Mouse (Mus musculus): ENCODE data around the gene Hmgcl.
A peak's percentile ranks its signal among the peaks of the same experiment; 100 is the strongest.

The Hmgcl gene

DNA sequence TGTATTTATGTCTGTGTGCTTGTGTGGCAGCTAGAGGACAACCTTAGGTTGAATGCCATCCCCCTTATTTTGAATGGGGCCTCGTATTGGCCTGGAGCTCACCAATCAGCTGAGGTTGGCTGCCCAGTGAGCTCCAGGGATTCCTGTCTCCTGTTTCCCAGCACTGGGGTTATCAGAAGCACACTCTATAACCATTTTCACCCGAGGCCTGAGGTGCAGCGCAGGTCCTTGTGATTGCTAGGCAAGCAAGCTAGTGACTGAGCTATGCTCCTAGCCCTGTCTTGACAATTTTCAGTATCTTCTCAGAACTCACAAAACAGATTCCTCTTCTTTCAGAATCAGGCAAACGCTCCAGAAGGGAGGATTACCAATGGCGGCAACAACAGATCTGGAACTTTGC, 38.3 kb downstream of the Hmgcl start:
- no peak for DNase-seq (ENCODE audit: low read depth in 1 of 2, low spot score in 2 of 2)

DNA sequence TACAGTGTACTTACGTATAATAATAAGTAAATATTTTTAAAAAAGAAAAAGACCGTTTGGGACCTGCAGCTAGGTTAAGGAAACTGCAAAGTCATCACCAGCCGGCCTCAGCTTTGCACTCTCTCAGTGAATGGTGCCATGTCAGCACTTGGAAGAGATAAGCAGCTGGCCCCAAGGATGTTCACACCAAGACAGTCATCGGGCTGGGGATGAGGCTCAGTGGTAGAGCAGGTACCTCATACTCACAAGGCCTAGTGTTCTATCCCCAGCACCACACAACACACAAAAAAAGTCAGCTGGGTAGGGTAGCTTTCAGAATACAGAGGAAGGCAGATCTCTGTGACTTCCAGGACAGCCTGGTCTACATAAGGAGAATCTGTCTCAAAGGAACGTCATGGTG, 38.9 kb downstream of the Hmgcl start:
- DNase-seq (ENCODE audit: low read depth in 1 of 2, low spot score in 2 of 2): no peak

DNA sequence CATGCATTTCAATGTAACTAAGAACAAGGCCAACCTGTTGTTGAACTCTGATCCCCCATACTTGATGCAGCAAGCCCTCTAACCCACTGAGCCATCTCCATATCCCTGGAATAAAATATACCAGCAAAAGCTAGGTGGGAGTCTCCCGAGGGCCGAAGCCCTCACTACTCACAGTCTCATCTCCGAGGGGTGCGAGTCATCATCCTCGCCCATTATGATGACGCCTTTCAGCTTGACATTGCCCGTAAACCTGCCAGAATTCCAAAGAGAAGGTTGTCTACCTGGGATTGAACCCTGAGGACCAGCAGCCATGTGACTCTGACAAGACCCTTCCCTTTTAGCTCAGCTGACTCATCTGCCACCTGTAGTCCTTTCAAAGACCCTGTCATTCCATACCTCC, 39.5 kb downstream of the Hmgcl start:
- no peak for DNase-seq (ENCODE audit: low read depth in 1 of 2, low spot score in 2 of 2)

DNA sequence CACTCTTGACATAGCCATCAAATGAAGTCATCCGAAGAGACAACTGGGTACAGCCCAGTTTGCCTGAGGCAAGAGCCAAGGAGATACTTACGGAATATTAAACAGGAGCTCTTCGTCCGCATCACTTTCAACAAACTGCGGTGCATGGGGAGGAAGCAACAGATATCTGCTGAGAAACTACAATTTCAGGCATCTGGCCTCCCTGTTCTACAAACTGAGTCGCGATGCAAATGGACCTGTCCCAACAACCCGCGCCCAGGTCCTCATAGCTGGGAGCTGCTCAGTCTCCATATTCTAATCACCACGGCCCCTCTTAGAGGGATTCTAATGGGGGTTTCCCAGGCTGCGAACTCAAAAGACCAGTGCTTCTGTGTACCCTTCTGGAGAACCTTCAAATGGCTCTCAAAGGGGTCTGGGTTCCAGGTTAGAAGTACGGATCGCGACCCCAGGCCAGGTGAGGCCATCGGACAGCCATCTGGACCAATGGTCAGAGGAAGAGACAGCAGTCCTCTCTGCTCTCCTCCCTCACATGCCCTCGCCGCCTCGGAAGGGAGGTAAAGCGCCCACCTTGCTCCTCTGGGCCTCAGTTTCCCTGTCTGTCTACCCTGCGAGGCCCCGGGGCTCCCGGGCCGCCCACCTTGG, 40.2 kb downstream of the Hmgcl start:
- no peak for DNase-seq (ENCODE audit: low read depth in 1 of 2, low spot score in 2 of 2)

DNA sequence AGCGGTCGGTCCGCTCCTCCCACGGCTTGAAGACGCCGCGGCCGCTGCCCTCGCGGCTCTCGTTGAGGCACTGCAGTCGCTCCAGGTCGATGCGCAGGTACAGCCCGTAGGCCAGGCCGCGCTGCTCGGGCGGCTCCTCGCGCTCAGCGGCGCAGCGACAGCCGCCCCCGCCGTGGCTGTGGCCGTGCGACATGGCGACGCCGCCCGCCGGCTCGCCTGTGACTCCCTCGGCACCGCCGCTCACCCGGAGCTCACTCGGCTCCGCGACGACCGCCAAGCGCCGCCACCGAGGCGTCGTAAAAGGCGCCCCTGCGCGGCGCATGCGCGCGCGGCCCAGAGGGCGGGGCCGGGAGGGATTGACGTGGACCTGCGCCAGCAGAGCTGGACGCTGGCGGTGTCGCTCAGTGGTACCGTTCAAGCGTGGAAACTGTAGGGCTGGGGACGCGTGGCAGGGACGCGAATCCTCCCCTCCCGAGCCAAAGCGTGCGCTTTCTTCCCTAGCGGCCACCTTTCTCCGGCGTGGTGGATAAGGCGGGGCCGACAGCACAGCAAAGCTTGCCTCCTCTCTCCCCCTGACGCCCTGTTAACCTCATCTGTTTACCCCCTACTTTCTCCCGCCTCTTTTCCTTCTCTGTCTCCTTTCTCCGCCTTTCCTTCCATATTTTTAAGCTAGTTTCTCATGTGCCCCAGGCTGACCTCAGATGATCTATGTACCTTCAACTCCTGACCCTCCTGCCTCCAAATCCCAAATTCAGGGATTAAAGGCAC, 40.9 kb downstream of the Hmgcl start, which contains the start of gene Pithd1:
Gene Pithd1 (minus strand): TSS at position 322 of the 768 bp plus-strand sequence.
- DNase-seq (ENCODE audit: low read depth in 1 of 2, low spot score in 2 of 2): peak; percentile 77 to 90

DNA sequence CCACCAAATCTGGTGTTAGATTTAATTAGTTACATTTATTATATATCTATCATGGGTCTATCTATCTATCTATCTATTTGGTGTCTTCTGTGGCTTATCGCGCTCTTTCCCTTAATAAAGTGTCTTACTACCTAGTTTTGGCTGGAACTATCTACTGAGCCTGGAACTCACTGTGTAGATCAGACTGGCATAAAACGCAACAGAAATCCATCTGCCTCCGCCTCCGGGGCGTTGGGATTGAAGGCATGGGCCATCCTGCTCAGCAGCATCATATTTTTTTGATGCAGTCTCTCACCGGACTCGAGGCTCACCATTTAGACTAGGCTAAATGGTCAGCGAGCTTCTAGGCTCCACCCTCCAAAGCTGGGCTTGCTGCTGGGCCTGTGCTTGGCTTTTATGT, 41.5 kb downstream of the Hmgcl start:
- DNase-seq (ENCODE audit: low read depth in 1 of 2, low spot score in 2 of 2): no peak

DNA sequence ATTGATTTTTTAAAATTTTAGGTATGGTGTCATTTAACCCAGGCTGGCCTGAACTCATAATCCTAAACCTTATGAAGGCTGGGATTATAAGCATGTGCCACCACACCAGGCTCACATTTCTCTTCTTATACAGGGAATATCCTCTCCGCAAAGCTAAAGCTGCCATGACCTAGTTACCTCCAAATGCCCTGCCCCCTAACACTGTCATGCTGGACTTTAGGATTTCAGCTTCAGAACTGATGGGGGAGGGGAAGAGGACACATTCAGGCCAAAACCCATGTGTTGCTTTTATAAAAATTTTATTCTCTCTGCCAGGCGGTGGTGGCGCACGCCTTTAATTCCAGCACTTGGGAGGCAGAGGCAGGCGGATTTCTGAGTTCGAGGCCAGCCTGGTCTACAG, 47.7 kb downstream of the Hmgcl start:
- no peak for DNase-seq (ENCODE audit: low read depth in 1 of 2, low spot score in 2 of 2)

DNA sequence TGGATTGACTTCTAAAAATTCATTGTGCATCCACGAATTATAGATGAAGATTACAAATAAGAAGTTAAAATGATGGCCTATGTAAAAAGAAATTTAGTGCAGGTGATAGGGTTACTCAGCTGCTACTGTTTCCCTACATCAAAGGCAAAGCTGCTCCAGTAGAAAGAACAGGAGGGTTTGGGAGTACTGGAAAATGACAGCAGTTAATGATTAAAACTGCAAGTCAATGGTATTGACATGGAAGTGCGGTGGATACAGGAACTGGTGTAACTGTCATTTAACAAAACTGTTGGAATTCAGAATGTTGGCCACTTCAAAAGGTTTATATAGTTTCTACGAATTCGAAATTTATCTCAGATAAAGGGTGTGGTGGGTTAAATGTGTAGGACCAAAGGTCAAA, 48.9 kb downstream of the Hmgcl start:
- DNase-seq (ENCODE audit: low read depth in 1 of 2, low spot score in 2 of 2): no peak

DNA sequence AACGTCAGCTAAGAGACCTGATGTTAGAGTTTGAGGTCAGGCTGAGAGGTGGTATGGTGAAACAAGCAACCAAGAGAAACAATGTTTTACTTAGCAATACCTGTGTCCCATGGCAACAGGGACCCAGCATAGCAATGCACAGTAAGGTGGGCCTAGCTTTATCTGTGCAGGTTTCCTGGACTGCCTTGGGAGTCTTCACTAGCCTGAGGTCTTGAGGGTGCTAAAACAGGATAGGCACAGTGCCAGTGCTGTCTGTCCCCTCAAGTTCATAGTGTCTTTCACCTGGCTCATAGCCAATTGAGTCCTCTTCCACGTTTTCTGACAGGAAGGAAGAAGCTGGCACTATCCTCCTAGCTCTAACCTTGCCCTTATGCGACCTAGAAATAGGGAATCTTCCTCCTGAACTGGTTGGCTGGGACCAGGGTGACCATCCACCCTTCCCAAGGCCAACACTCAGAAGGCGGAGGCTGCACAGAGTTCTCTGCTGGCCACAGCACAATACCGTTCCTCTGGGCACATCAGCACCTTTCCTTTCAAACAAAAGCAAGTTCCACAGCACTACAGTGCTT, 57.9 kb downstream of the Hmgcl start:
- DNase-seq (ENCODE audit: low read depth in 1 of 2, low spot score in 2 of 2): no peak

DNA sequence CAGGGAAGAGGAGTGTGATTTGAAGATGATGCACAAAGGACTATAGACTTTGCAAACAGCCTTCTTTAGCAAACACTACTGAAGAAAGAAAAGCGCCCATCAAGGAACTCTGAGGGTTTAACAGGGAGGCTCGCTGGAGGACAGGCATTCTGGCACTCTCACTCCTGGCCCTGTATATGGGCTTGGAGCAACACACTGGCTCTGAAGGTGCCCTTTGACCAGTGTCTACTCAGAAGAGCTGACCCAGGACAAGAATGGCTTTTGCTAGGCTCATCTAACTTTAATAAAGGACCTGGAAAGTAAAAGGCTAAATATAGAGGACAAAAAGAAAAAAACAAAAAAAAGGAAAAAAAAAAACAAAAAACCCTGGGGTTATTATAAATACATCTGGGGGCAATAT, 58.7 kb downstream of the Hmgcl start:
- no peak for DNase-seq (ENCODE audit: low read depth in 1 of 2, low spot score in 2 of 2)

DNA sequence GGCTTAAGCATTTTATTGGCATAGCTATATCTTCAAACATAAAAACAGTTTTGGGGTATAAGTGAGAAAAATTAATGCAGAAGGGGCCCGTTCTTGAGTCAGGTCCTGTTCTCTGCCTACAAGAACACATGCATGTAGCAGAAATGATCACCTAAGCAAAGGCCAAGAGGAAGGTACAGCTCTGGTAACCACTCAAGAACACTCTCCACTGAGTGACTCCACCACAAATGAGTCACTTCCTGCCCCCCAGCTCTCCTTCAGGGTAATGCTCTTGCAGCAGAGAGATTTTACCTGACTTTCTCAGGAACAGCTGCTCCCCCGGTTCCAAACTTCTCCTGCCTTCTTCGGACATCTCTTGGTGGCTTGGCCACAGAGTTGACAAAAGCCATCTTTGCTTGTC, 60.6 kb downstream of the Hmgcl start:
- no peak for DNase-seq (ENCODE audit: low read depth in 1 of 2, low spot score in 2 of 2)

DNA sequence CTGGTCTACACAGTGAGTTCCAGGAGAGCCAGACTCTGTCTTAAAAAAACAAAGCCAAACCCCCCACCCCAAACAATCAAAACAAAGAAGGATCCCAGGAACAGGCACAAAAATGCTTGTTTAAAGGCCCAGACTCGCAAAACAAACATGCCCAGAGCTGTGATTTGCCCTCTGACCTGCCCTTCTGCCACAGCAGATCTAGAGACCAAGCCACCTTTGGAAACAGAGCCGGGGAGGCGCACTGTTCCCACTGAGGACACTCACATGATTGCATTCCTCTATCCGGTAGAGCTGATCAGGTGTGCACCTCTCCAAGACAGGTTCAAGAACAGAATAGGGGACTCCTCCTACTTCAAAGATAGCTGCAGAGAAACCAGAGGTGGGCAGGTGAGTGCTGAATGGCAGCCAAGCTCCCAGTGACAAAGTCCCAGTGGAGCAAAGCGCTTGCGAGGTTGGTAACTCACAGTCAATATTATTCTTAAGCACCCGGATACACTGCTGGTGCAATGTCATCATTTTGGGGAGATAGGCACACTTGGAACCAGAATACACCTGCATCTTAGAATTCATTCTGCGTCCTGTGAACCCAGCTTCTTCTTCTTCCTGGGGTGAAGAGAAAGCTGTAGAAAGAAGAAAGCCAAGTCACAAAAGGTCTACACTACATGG, 62.7 kb downstream of the Hmgcl start:
- no peak for DNase-seq (ENCODE audit: low read depth in 1 of 2, low spot score in 2 of 2)

DNA sequence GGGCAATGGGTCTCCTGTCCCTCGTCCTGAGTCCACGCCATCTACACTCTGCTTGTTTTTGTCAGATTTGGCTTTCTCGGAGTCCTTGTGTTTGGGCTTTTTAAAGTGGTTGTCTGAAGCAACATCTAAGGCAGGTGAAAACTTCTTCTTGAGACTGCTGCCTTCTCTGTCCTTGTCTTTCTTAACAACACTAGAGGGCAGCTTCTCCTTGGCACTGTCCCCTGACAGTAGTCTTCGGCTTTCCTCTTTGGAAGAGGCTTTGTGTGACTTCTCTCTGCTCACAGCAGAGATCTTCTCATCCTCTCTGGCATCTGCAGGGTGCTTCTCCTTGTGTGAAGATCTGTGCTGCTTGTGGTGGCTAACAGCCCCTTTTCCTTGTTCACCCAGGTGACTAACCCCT, 64.3 kb downstream of the Hmgcl start:
- no peak for DNase-seq (ENCODE audit: low read depth in 1 of 2, low spot score in 2 of 2)
